Mouse (Mus musculus) CH12.LX (cell line): ENCODE measurements around the gene Ikzf2. TPM values are rescaled to one million over a fixed set of nuclear protein-coding genes. Genes with fewer than 3 reads are reported as not detected.

Experiments used
- DNase-seq: peaks from one replicate; pipeline ENCODE4 v3.0.0-alpha.2; 2013; ENCODE audit errors: extremely low read depth
- H3K27ac ChIP-seq: 2 replicates; pipeline ENCODE4 v1.5.1; 2012; ENCODE audit warnings: low read depth, mild to moderate bottlenecking, control low read depth, moderate library complexity; ENCODE audit not compliant: insufficient read depth
- H3K27me3 ChIP-seq: replicated peaks from 2 replicates; pipeline ENCODE3; 2012; ENCODE audit warnings: inconsistent platforms
- H3K36me3 ChIP-seq, 2 experiments: replicated peaks in 1 of 2; 2 replicates each; pipeline versions ENCODE3 to v1.6.1; 2012; ENCODE audit warnings: inconsistent platforms in 1 of 2, low read length in 1 of 2, mild to moderate bottlenecking in 1 of 2, mixed read lengths in 1 of 2, moderate library complexity in 1 of 2; ENCODE audit not compliant: control insufficient read depth in 1 of 2, insufficient read depth in 1 of 2
- H3K4me1 ChIP-seq, 2 experiments: 2 replicates each; pipeline ENCODE4 v1.6.1; 2012; ENCODE audit warnings: inconsistent platforms in 1 of 2, moderate library complexity in 1 of 2; ENCODE audit not compliant: insufficient read depth in 2 of 2, control insufficient read depth in 1 of 2
- H3K4me2 ChIP-seq: 2 replicates; pipeline ENCODE4 v1.6.1; 2012; ENCODE audit warnings: low read depth, mild to moderate bottlenecking, control low read depth; ENCODE audit not compliant: poor library complexity, insufficient read depth, severe bottlenecking
- H3K4me3 ChIP-seq, 3 experiments: fragments of 150-350 bp in 1 of 3; sonication (generic) in 1 of 3; replicated peaks in 1 of 3; 2 replicates each; pipeline versions ENCODE3 to v1.5.1; 2011 to 2012; ENCODE audit warnings: low read depth in 2 of 3, low read length in 2 of 3, mild to moderate bottlenecking in 2 of 3, moderate library complexity in 2 of 3, control low read depth in 1 of 3, improper control_type of control experiment in 1 of 3, inconsistent platforms in 1 of 3, mixed read lengths in 1 of 3; ENCODE audit not compliant: poor library complexity in 1 of 3
- H3K79me2 ChIP-seq: replicated peaks from 2 replicates; pipeline ENCODE4 v1.6.1; 2012; ENCODE audit warnings: mild to moderate bottlenecking, moderate library complexity; ENCODE audit not compliant: control insufficient read depth, poor library complexity, insufficient read depth, severe bottlenecking; ENCODE audit errors: extremely low read depth
- H3K9ac ChIP-seq: 2 replicates; pipeline ENCODE4 v1.6.1; 2012; ENCODE audit warnings: low read depth, mild to moderate bottlenecking, control low read depth, moderate library complexity; ENCODE audit not compliant: insufficient read depth
- H3K9me3 ChIP-seq: replicated peaks from 2 replicates; pipeline ENCODE3; 2012; ENCODE audit warnings: low read length, inconsistent platforms, mixed read lengths
- CHD1 ChIP-seq: IDR thresholded peaks from 2 replicates; pipeline ENCODE4 v1.6.1; 2012; ENCODE audit warnings: low read depth, low read length, improper control_type of control experiment, inconsistent platforms
- CHD2 ChIP-seq: IDR thresholded peaks from 2 replicates; pipeline ENCODE4 v1.6.1; 2011; ENCODE audit warnings: low read length, improper control_type of control experiment
- CTCF ChIP-seq, 2 experiments: IDR thresholded peaks in 1 of 2; conservative IDR thresholded peaks in 1 of 2; 2 replicates each; pipeline ENCODE4 v1.5.1; 2011 to 2012; ENCODE audit warnings: low read depth in 2 of 2, low read length in 2 of 2, improper control_type of control experiment in 1 of 2, inconsistent platforms in 1 of 2, mild to moderate bottlenecking in 1 of 2, moderate library complexity in 1 of 2
- ELF1 ChIP-seq: IDR thresholded peaks from 2 replicates; pipeline ENCODE4 v1.6.1; 2014; ENCODE audit warnings: low read depth, mild to moderate bottlenecking, inconsistent platforms, low read length, improper control_type of control experiment
- ETS1 ChIP-seq: conservative IDR thresholded peaks from 2 replicates; pipeline ENCODE4 v1.6.1; 2012; ENCODE audit warnings: low read depth, mild to moderate bottlenecking, inconsistent platforms, low read length, improper control_type of control experiment, moderate library complexity
- GABPA ChIP-seq: IDR thresholded peaks from 2 replicates; pipeline ENCODE4 v1.6.1; 2012; ENCODE audit warnings: low read depth, low read length, improper control_type of control experiment, inconsistent platforms; ENCODE audit not compliant: insufficient replicate concordance
- IRF4 ChIP-seq: IDR thresholded peaks from 2 replicates; pipeline ENCODE4 v1.6.1; 2014; ENCODE audit warnings: low read depth, mild to moderate bottlenecking, inconsistent platforms, low read length, improper control_type of control experiment
- JUND ChIP-seq: conservative IDR thresholded peaks from 2 replicates; pipeline ENCODE4 v1.6.1; 2011; ENCODE audit warnings: low read depth, low read length, improper control_type of control experiment
- MAX ChIP-seq: IDR thresholded peaks from 2 replicates; pipeline ENCODE4 v1.6.1; 2011; ENCODE audit warnings: low read length, improper control_type of control experiment
- NRF1 ChIP-seq: IDR thresholded peaks from 2 replicates; pipeline ENCODE4 v1.6.1; 2014; ENCODE audit warnings: low read depth, mild to moderate bottlenecking, inconsistent platforms, low read length, improper control_type of control experiment, moderate library complexity
- POLR2AphosphoS2 ChIP-seq: IDR thresholded peaks from 2 replicates; pipeline ENCODE4 v1.6.1; 2011; ENCODE audit warnings: low read depth, low read length, improper control_type of control experiment
- RAD21 ChIP-seq: IDR thresholded peaks from 2 replicates; pipeline ENCODE4 v1.6.1; 2011; ENCODE audit warnings: low read depth, mild to moderate bottlenecking, low read length, improper control_type of control experiment, moderate library complexity
- RCOR1 ChIP-seq: conservative IDR thresholded peaks from 2 replicates; pipeline ENCODE4 v1.6.1; 2012; ENCODE audit warnings: low read depth, mild to moderate bottlenecking, inconsistent platforms, low read length, improper control_type of control experiment
- UBTF ChIP-seq: IDR thresholded peaks from 2 replicates; pipeline ENCODE4 v1.6.1; 2012; ENCODE audit warnings: low read depth, mild to moderate bottlenecking, inconsistent platforms, low read length, improper control_type of control experiment, moderate library complexity
- USF1 ChIP-seq: IDR thresholded peaks from 2 replicates; pipeline ENCODE4 v1.6.1; 2014; ENCODE audit warnings: low read depth, mild to moderate bottlenecking, inconsistent platforms, low read length, improper control_type of control experiment
- USF2 ChIP-seq: conservative IDR thresholded peaks from 2 replicates; pipeline ENCODE4 v1.6.1; 2011; ENCODE audit warnings: low read depth, low read length, improper control_type of control experiment
- ZNF384 ChIP-seq: IDR thresholded peaks from 2 replicates; pipeline ENCODE4 v1.6.1; 2012; ENCODE audit warnings: low read depth, low read length, improper control_type of control experiment, inconsistent platforms
- dilution Hi-C: fragments of 300-500 bp; cut with MboI; formaldehyde crosslinking; loops from 2 replicates; pipeline ENCODE4 v1.14.3; 2020; ENCODE audit warnings: low sequenced_read_pairs; ENCODE audit not compliant: extremely low pct_unique_long_range_greater_than_20kb, extremely low pct_ligation_motif_present
- in situ Hi-C: fragments of 300-500 bp; cut with MboI; formaldehyde crosslinking; loops from 3 replicates; pipeline ENCODE4 v1.14.3; 2019; ENCODE audit warnings: low sequenced_read_pairs, low pct_ligation_motif_present, low pct_unique_long_range_greater_than_20kb, mixed read lengths
- polyA plus RNA-seq: library from polyadenylated mRNA; unstranded; fragments of >175 nt; gene quantifications from 2 replicates; pipeline ENCODE4 v1.2.1, GENCODE M21; 2012; ENCODE audit warnings: low read depth; ENCODE audit not compliant: insufficient read length
- total RNA-seq, 2 experiments: library from RNA; depleted of rRNA; stranded (reverse); fragments of 300-350 nt in 1 of 2; fragments of >200 nt in 1 of 2; gene quantifications; 2 replicates each; pipeline ENCODE4 v1.2.3; 2012 to 2014

Ikzf2 gene
- total and polyA plus RNA-seq, 3 experiments, result not detected

- Histone ChIP-seq H3K27me3 (no peaks in the 10 kb centered on the region), H3K36me3 (no peaks in the 10 kb centered on the region), H3K27ac (no peak overlapping the region), H3K4me3 (no peak overlapping the region), H3K4me1 (no peaks in the 10 kb centered on the region), H3K79me2 (no peaks in the 10 kb centered on the region), H3K9ac (no peak overlapping the region), H3K4me2 (no peak overlapping the region), H3K9me3 (no peaks in the 10 kb centered on the region)
- DNase-seq, result no peak
- TF ChIP-seq MAX (no peak), CHD2 (no peak), CHD1 (no peak), USF2 (no peak), RAD21 (no peak)
- in situ Hi-C loops, result no loop called here
- dilution Hi-C loops, result no loop called here
Measured at GRCm38 (mm10) chr1:69591889-69592288, 95.2 kb downstream of the Ikzf2 start.

GRCm38 (mm10) chr1:69591328-69591801, 95.7 kb downstream of the Ikzf2 start:
- no peaks in the 10 kb centered on the region for H3K27me3 ChIP-seq
- DNase-seq, result no peak
- TF ChIP-seq NRF1 (no peak), ELF1 (no peak), USF2 (no peak), JUND (no peak), RAD21 (no peak), IRF4 (no peak), UBTF (no peak), RCOR1 (no peak), GABPA (no peak), ETS1 (no peak), POLR2AphosphoS2 (no peak), CTCF (conservative IDR thresholded peaks at IDR 0.05 in 1 of 2, IDR thresholded peaks at IDR 0.05 in 1 of 2; ENCODE audit: low read depth in 2 of 2, low read length in 2 of 2) (no peak), USF1 (no peak), CHD2 (no peak)
- H3K4me2 ChIP-seq, result no peak overlapping the region
- no peaks in the 10 kb centered on the region for H3K36me3 ChIP-seq
- H3K9ac ChIP-seq, result no peak overlapping the region
- no peaks in the 10 kb centered on the region for H3K9me3 ChIP-seq
- H3K4me3 ChIP-seq, result no peak overlapping the region
- H3K79me2 ChIP-seq, result no peaks in the 10 kb centered on the region
- dilution Hi-C loops, result no loop called here
- in situ Hi-C loops, result no loop called here
- no peak overlapping the region for H3K27ac ChIP-seq
- H3K4me1 ChIP-seq, result no peaks in the 10 kb centered on the region

- DNase-seq, result no peak
- Histone ChIP-seq H3K9ac (no peak overlapping the region), H3K4me1 (no peaks in the 10 kb centered on the region), H3K9me3 (no peaks in the 10 kb centered on the region), H3K4me2 (no peak overlapping the region), H3K27me3 (no peaks in the 10 kb centered on the region), H3K4me3 (no peak overlapping the region), H3K36me3 (no peaks in the 10 kb centered on the region), H3K27ac (no peak overlapping the region), H3K79me2 (no peaks in the 10 kb centered on the region)
- in situ Hi-C loops, result no loop called here
- TF ChIP-seq CHD2, result no peak
- TF ChIP-seq ZNF384, result no peak
- dilution Hi-C loops, result no loop called here
Measured at GRCm38 (mm10) chr1:69585546-69585945, 101.5 kb downstream of the Ikzf2 start.
